Mouse (Mus musculus) embryonic facial prominence, embryonic 15.5 days (tissue): ENCODE measurements around the gene Prdm16. TPM values are rescaled to one million over a fixed set of nuclear protein-coding genes. Genes with fewer than 3 reads are reported as not detected.

Source experiments
- ATAC-seq: fragments of 200-750 bp; cut with Nextera tagmentation; 2 replicates; pipeline ENCODE4 v1.8.0; 2017; ENCODE audit warnings: low read depth, moderate TSS enrichment; ENCODE audit not compliant: insufficient number of reproducible peaks, low FRiP score, low TSS enrichment
- H3K27ac ChIP-seq: fragments of 300-500 bp; sonication (generic); replicated peaks from 2 replicates; pipeline ENCODE4 v1.5.1; 2015; ENCODE audit warnings: mild to moderate bottlenecking, inconsistent platforms
- H3K27me3 ChIP-seq: fragments of 300-500 bp; sonication (generic); 2 replicates; pipeline ENCODE4 v1.6.1; 2015; ENCODE audit warnings: inconsistent platforms
- H3K36me3 ChIP-seq: fragments of 300-500 bp; sonication (generic); 2 replicates; pipeline ENCODE4 v1.6.1; 2015; ENCODE audit warnings: mild to moderate bottlenecking, inconsistent platforms
- H3K4me1 ChIP-seq: fragments of 300-500 bp; sonication (generic); 2 replicates; pipeline ENCODE4 v1.6.1; 2015; ENCODE audit warnings: inconsistent platforms
- H3K4me2 ChIP-seq: fragments of 300-500 bp; sonication (generic); replicated peaks from 2 replicates; pipeline ENCODE4 v1.6.1; 2015; ENCODE audit warnings: mild to moderate bottlenecking, inconsistent platforms
- H3K4me3 ChIP-seq: fragments of 300-500 bp; sonication (generic); replicated peaks from 2 replicates; pipeline ENCODE4 v1.5.1; 2015; ENCODE audit warnings: mild to moderate bottlenecking, inconsistent platforms
- H3K9ac ChIP-seq: fragments of 300-500 bp; sonication (generic); 2 replicates; pipeline ENCODE4 v1.6.1; 2015; ENCODE audit warnings: inconsistent platforms
- H3K9me3 ChIP-seq: fragments of 300-500 bp; sonication (generic); replicated peaks from 2 replicates; pipeline ENCODE4 v1.6.1; 2016; ENCODE audit warnings: inconsistent platforms
- WGBS: fragments of 180-500 bp; shearing (Covaris S2); methylation state at CpG from one replicate; pipeline ENCODE4 v1.1.7; 2015; 5-methylcytosine and 5-hydroxymethylcytosine counted together
- polyA plus RNA-seq: library from polyadenylated mRNA; unstranded; fragments of >200 nt; fragmentation: Nextera tagmentation; extraction: Ambion mirVana; gene quantifications from 2 replicates; pipeline ENCODE4 v1.2.1, GENCODE M21; 2015

The Prdm16 gene
- polyA plus RNA-seq, 1 experiment from 2014 or later, result 12.5 TPM

DNA sequence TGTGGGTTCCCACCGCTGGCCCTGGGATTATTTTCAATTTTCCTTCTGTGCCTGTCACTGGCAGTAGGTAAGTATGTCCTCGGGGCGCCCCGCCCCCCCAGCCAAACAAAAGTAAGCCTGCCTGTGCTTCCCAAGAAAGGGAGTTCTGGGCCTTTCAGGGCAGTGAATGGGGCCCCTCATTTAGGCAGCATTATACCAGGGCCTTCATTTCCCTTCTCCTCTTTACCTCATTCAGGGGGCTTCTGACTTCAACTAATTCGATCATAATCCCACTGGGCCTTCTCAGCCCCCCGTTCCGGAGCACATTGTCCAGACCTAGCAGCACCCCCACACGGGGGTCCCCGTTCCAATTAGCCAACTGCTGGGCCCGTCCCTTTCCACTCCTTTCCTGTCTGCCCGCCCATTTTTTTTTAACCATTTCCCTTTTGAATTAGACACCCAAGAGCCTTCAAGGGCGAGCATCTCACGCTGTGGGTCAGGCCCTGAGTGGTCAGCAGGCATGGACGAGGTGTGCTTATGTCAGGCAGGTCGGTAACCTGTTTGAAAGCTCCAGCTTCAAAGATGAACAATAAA lies 124.1 kb downstream of the Prdm16 start:
- Histone ChIP-seq H3K27ac (no peak overlapping the region), H3K9ac (no peak overlapping the region), H3K4me1 (peaks cover 16% of the 10 kb centered on the region), H3K27me3 (no peaks in the 10 kb centered on the region; the same call in 1 of the 2 replicates), H3K9me3 (no peaks in the 10 kb centered on the region), H3K4me3 (no peak overlapping the region), H3K36me3 (no peaks in the 10 kb centered on the region), H3K4me2 (no peak overlapping the region)
- ATAC-seq, result no peak
- WGBS, result 30% methylated on average over 15 of the region's 15 CpGs

DNA sequence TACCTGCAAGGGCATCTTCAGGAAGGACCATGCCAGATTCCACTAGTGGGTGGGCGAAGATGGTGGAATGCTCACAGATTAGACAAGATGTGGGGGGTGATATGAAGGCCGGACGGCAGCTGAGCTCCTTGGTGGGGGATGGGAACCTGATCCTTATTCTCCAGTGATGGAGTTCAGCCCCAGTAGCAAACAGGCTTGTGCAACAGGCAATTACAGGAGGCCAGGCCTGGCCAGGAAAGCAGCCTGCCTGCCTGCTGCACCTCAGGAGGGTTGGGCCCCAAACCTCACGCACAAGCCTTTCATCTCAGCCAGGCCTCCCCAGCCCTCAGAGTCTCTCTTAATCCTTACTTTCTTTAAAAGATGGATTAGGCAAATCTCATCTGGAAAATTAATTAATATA lies 124.9 kb downstream of the Prdm16 start:
- H3K9ac ChIP-seq, result no peak overlapping the region
- H3K27me3 ChIP-seq, result no peaks in the 10 kb centered on the region; the same call in 1 of the 2 replicates
- H3K4me2 ChIP-seq, result no peak overlapping the region
- no peaks in the 10 kb centered on the region for H3K36me3 ChIP-seq
- WGBS, result 32% methylated on average over 4 of the region's 4 CpGs
- H3K27ac ChIP-seq, result no peak overlapping the region
- no peaks in the 10 kb centered on the region for H3K9me3 ChIP-seq
- H3K4me1 ChIP-seq, result peaks cover 20% of the 10 kb centered on the region
- no peak for ATAC-seq
- H3K4me3 ChIP-seq, result no peak overlapping the region

DNA sequence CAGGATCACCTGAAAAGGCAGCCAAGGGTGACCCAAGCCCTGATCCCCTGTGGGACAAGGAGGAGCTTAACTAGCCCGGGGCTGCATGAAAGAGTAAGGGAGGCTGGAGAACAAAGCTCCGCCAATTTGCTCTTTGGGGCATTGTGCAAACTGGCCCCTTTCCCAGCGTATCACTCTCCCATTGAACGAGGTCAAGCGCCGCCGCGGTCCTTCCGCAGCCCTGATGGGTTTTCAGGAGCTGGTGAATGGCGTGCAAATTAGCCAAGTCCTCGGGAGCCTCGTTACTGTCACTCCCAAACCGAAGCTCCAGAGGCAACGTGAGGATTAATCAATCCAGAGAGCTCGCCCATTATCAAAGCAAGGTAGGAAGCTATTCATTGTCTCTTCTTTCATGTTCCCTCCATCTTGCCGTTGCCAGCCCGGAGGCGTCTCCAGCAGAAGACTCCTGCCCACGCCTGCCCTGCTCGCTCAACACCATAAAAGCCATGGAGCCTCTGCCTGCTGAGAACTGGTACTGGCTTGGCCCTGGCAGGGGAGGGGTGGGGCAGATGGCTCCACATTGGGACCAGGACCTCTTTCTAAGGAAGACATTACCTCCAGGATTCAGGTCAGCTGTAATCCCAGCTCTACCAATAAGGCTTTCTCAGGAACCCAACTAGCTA lies 129.8 kb downstream of the Prdm16 start:
- Histone ChIP-seq H3K9me3 (no peaks in the 10 kb centered on the region), H3K9ac (no peak overlapping the region), H3K27ac (no peak overlapping the region), H3K4me2 (no peak overlapping the region), H3K4me1 (peaks cover 34% of the 10 kb centered on the region), H3K4me3 (no peak overlapping the region), H3K36me3 (no peaks in the 10 kb centered on the region), H3K27me3 (peaks cover 24% of the 10 kb centered on the region)
- ATAC-seq, result no peak
- WGBS, result 16% methylated on average over 20 of the region's 20 CpGs

DNA sequence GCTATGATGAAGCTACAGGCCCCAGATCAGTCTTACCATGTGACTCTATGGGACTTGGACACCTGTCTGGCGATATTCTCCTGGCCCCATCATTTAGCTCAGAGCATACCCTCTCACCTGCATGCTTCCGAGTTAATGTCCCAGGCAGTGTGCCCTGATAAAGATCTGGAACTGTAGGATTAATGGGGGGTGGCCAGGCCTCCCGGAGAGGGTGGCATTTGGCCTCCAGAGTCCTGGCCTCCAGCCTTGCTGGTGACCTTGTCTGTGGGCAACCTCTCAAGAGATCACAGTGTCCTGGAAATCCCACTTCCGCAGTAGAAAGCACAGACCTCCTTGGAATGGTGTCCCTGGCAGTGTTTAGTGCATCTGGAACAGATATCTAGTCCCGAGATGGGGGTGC lies 131.4 kb downstream of the Prdm16 start:
- H3K4me1 ChIP-seq, result peaks cover 40% of the 10 kb centered on the region
- H3K27ac ChIP-seq, result no peak overlapping the region
- 75% methylated on average over 5 of the region's 5 CpGs for WGBS
- H3K9ac ChIP-seq, result no peak overlapping the region
- H3K9me3 ChIP-seq, result no peaks in the 10 kb centered on the region
- ATAC-seq, result no peak
- H3K4me3 ChIP-seq, result no peak overlapping the region
- H3K27me3 ChIP-seq, result peaks cover 39% of the 10 kb centered on the region
- H3K36me3 ChIP-seq, result no peaks in the 10 kb centered on the region
- no peak overlapping the region for H3K4me2 ChIP-seq

DNA sequence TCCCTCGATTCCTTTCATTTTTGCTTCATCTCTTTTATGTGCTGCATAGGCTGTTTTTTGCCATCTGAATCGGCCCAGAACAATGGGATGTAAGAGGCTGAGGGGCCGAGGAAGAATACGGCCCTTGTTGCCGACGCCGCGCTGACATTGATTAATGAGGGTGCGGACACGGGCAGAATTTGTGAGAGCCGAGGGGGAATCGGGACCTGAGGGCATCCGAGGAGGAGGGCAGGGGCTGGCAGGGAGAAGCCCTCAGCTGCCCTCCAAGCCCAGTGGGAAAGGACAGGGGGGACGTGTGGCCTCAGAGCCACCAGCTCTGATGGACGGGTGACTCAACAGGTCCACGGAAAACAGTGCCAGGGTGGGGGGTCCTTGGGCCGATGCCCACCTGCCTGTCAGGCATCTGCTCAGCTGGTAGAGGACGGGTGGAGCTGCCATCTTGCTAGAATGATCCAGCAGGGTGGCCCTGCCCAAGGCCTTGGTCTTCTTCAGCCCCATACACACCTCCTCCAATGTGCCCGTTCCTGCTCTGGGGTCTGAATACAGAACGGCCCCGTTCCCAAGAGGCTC lies 133.3 kb downstream of the Prdm16 start:
- Histone ChIP-seq H3K36me3 (no peaks in the 10 kb centered on the region), H3K9ac (no peak overlapping the region), H3K9me3 (no peaks in the 10 kb centered on the region), H3K4me2 (no peak overlapping the region), H3K27ac (no peak overlapping the region), H3K27me3 (peaks cover 52% of the 10 kb centered on the region), H3K4me1 (peaks cover 59% of the 10 kb centered on the region), H3K4me3 (no peak overlapping the region)
- 54% methylated on average over 21 of the region's 21 CpGs for WGBS
- ATAC-seq, result no peak

DNA sequence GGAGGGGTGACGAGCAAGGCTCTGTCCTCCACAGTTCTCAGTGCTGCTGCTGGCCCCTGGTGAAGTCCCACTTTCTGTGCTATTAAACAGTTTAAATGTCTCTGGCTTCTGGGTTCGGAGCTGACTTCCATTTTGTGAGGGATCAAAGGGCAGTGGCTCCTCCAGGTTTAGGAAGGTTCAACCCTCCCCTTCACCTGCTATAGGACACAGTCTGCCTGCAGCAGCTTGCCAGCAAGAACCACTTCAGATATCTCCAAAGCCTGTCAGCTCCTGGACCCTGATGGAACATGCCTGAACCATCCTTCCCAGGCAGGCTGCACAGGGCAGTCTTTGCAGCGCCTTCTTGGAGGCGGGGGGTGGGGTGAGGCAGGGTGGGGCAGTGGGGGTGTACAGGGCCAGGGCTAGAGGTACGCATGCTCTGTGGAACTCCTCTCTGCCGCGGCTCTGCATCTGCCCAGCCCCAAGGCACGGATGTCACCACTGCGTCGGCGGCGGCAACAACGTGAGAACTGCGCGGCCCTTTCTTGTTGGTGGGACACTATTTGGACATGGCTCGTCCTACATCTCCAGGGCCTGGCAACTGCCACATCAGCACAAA lies 134.2 kb downstream of the Prdm16 start:
- Histone ChIP-seq H3K36me3 (no peaks in the 10 kb centered on the region), H3K4me1 (peaks cover 65% of the 10 kb centered on the region), H3K27ac (0 out of 2 replicates have a peak overlapping the region, but pooled peaks have one; percentile 17), H3K9me3 (no peaks in the 10 kb centered on the region), H3K4me2 (no peak overlapping the region), H3K9ac (no peak overlapping the region), H3K4me3 (no peak overlapping the region), H3K27me3 (peaks cover 56% of the 10 kb centered on the region)
- 42% methylated on average over 16 of the region's 16 CpGs for WGBS
- ATAC-seq, result no peak; the same call in 1 of the 2 replicates

DNA sequence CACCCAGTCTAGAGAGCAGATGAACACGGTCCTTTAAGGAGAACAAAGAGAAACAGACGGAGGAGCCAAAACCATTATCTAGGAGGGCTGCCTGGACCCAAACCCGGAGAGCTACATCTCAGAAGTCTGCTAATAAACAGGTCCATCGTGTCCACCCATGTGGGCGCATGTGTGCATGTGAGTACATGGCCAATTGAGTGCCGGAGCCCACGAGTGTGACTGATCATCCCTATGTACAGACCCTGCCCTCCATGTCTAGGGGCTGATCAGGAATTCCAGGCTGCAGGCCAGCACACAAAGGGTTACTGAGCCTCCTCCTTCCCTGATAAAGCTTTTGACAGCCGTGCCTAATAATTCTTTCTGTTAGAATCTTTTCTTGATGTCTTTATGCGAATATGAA lies 136.0 kb downstream of the Prdm16 start:
- no peaks in the 10 kb centered on the region for H3K36me3 ChIP-seq
- H3K4me2 ChIP-seq, result no peak overlapping the region
- H3K9ac ChIP-seq, result no peak overlapping the region
- H3K27me3 ChIP-seq, result peaks cover 59% of the 10 kb centered on the region
- H3K9me3 ChIP-seq, result no peaks in the 10 kb centered on the region
- 72% methylated on average over 9 of the region's 9 CpGs for WGBS
- H3K4me1 ChIP-seq, result peaks cover 68% of the 10 kb centered on the region
- no peak overlapping the region for H3K4me3 ChIP-seq
- no peak overlapping the region for H3K27ac ChIP-seq
- ATAC-seq, result no peak

DNA sequence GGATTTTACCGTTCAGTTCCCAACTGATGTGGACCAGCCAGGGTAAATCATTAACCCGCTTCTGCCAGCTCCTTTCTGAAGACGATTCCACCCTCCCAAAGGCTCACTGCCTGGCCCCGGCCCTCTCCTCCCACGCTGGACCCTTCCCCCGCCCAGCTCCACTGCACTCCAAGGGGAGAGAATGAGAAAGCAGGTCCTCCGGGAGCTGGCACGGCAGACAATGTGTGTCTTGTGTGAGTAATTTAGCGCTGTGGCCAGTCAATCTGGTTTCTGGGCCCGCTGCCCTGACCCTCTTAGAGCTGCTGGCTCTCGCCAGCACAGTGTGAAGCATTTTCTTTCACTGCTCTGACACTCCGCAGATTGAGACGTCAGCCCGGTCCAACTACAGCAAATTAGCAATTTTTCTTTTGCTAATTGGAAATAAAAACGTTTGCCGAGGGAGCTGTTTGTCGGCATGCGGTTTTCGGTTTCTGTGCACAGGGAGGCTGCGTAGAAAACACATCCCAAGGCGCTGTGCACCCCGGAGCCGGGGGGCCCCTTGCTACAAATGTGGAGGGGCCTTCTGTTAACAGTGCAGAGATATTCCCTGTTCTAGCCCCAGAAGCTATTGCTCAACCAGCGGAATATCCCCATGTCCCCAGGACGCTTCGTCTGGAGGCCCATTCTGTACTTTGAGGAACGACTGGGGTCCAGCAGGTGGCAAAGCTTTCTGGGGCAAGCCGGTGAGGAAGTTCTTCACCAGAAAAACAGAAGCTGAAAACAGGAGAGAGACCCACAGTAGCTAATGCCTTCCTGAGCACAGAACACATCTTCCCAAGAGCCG lies 136.8 kb downstream of the Prdm16 start:
- no peaks in the 10 kb centered on the region for H3K36me3 ChIP-seq
- H3K27ac ChIP-seq, result no peak overlapping the region; the same call in 1 of the 2 replicates
- H3K4me3 ChIP-seq, result no peak overlapping the region
- 24% methylated on average over 29 of the region's 29 CpGs for WGBS
- H3K4me2 ChIP-seq, result no peak overlapping the region; the same call in 1 of the 2 replicates
- H3K27me3 ChIP-seq, result peaks cover 57% of the 10 kb centered on the region
- H3K9me3 ChIP-seq, result no peaks in the 10 kb centered on the region
- peak; percentile 47 for ATAC-seq
- H3K4me1 ChIP-seq, result peaks cover 74% of the 10 kb centered on the region
- no peak overlapping the region for H3K9ac ChIP-seq

DNA sequence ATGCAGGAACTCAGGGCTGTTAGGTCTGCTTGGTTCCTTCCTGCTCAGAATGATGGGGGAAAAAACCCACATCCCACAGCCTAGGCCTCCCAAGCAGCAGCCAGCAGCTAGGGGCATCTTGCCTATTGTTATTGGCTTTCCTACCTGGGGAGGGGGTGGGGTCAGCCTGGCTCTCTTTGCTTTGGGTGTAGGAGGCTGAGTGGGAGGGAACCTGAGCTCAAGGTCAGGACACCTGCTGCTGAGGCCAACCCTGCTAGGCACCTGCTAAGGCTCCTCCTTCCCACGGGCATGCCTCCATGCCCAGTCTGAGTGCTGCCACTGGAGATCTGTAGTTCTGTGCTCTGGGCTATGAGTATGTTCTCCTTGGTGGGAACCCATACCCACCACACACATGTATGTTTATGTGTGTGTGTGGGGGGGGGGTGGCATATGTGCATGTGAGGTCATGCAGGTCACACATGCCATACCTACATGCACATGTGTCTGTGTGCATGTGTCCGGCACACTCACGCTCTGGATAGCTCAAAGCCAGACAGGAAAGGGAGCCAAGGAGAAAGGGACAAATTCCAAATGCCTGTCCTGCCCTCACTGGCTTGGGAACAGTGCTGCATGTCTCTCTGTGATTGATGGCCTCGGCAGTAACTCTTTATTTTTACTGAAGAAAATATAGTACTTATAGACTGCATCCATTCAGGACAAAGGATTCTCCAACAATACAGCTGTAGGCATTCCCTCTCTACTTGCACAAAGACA lies 139.1 kb downstream of the Prdm16 start:
- Histone ChIP-seq H3K9me3 (no peaks in the 10 kb centered on the region), H3K27me3 (peaks cover 58% of the 10 kb centered on the region), H3K27ac (no peak overlapping the region), H3K4me1 (peaks cover 85% of the 10 kb centered on the region), H3K4me3 (no peak overlapping the region), H3K4me2 (no peak overlapping the region), H3K36me3 (no peaks in the 10 kb centered on the region), H3K9ac (no peak overlapping the region)
- WGBS, result 80% methylated on average over 4 of the region's 4 CpGs
- no peak for ATAC-seq

DNA sequence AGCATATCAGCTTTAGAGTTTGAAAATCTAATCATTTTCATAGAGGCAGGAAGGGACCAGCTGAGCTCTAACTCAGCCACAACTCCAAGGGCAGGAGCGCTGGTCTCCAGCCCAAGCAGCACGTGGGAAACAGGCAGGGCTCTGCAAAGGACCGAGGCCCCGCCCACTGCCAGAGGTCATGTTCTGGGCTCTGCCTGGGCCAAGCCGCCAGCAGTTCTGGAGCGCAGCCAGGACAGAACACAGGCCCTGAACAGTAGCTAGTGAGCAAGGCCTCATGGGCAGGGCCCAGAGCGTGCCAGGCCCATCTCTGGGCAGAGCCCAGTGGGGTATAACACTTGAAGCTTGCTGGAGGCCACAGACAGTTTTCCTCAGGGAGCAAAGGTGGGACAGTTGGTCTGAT lies 139.7 kb downstream of the Prdm16 start:
- peaks cover 83% of the 10 kb centered on the region for H3K4me1 ChIP-seq
- no peak overlapping the region for H3K4me3 ChIP-seq
- H3K4me2 ChIP-seq, result no peak overlapping the region
- no peak overlapping the region for H3K27ac ChIP-seq
- H3K9ac ChIP-seq, result no peak overlapping the region
- peaks cover 57% of the 10 kb centered on the region for H3K27me3 ChIP-seq
- H3K36me3 ChIP-seq, result no peaks in the 10 kb centered on the region
- peak; percentile 48; the same call in 1 of the 2 replicates for ATAC-seq
- 22% methylated on average over 7 of the region's 7 CpGs for WGBS
- H3K9me3 ChIP-seq, result no peaks in the 10 kb centered on the region
